Mouse (Mus musculus) limb, embryonic 11.5 days (tissue): ENCODE results near the gene Prkce. TPM values are rescaled to one million over a fixed set of nuclear protein-coding genes. Genes with fewer than 3 reads are reported as not detected.

ENCODE experiments used
- ATAC-seq: fragments of 200-750 bp; cut with Nextera tagmentation; 2 replicates; pipeline ENCODE4 v1.8.0; 2017; ENCODE audit warnings: low read depth; ENCODE audit not compliant: insufficient number of reproducible peaks, low FRiP score, low TSS enrichment
- DNase-seq: peaks from one replicate; pipeline ENCODE4 v3.0.0-alpha.2; 2015; ENCODE audit warnings: low spot score
- H3K27ac ChIP-seq: fragments of 300-500 bp; sonication (generic); replicated peaks from 2 replicates; pipeline ENCODE4 v1.5.1; 2014; ENCODE audit warnings: low read depth, mild to moderate bottlenecking, low read length
- H3K27me3 ChIP-seq: fragments of 300-500 bp; sonication (generic); 2 replicates; pipeline ENCODE4 v1.6.1; 2014; ENCODE audit warnings: mild to moderate bottlenecking, low read length, mixed read lengths; ENCODE audit not compliant: control insufficient read depth, insufficient read depth
- H3K36me3 ChIP-seq: fragments of 300-500 bp; sonication (generic); 2 replicates; pipeline ENCODE4 v1.6.1; 2014; ENCODE audit warnings: mild to moderate bottlenecking, low read length, moderate library complexity, mixed read lengths; ENCODE audit not compliant: control insufficient read depth, insufficient read depth
- H3K4me1 ChIP-seq: fragments of 300-500 bp; sonication (generic); 2 replicates; pipeline ENCODE4 v1.6.1; 2014; ENCODE audit warnings: low read length, mixed read lengths; ENCODE audit not compliant: control insufficient read depth, insufficient read depth
- H3K4me2 ChIP-seq: fragments of 300-500 bp; sonication (generic); 2 replicates; pipeline ENCODE4 v1.6.1; 2014; ENCODE audit warnings: low read depth, mild to moderate bottlenecking, moderate library complexity; ENCODE audit not compliant: severe bottlenecking
- H3K4me3 ChIP-seq: fragments of 300-500 bp; sonication (generic); 2 replicates; pipeline ENCODE4 v1.5.1; 2014; ENCODE audit warnings: low read depth, low read length
- H3K9ac ChIP-seq: fragments of 300-500 bp; sonication (generic); 2 replicates; pipeline ENCODE4 v1.6.1; 2014; ENCODE audit warnings: mild to moderate bottlenecking, low read length
- H3K9me3 ChIP-seq: fragments of 300-500 bp; sonication (generic); 2 replicates; pipeline ENCODE4 v1.6.1; 2016; ENCODE audit warnings: low read length; ENCODE audit not compliant: control insufficient read depth
- WGBS: fragments of 180-500 bp; shearing (Covaris S2); extraction: QIAGEN DNeasy Blood & Tissue Kit; methylation state at CpG from one replicate; pipeline ENCODE4 v1.1.7; 2014; 5-methylcytosine and 5-hydroxymethylcytosine counted together
- polyA plus RNA-seq: library from polyadenylated mRNA; unstranded; fragments of >200 nt; fragmentation: Nextera tagmentation; extraction: Ambion mirVana; gene quantifications from 2 replicates; pipeline ENCODE4 v1.2.1, GENCODE M21; 2014

Prkce gene
- polyA plus RNA-seq, 1 experiment from 2014 or later = 5.1 TPM

DNA sequence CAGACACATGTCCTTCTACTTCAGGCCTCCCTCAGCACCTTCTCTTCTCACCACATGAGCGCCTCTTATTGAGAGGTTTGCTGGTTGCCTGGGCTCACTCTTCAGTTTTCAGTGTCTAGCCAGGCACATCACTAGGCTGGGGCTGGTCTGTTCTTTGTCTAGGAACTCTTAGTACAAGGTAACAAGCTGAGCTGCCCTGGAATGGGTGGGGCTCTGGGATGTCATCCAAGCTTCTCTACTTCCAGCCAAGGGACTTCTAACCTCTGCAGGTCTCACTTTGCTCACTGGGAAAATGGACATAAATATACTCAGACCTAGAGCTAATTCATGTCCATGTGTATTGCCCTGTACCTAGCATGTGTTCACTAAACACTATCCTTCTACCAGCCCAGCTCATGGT is 230.6 kb downstream of the Prkce start:
- WGBS = 97% methylated on average over 1 of the region's 1 CpGs
- H3K9ac ChIP-seq = no peak overlapping the region
- DNase-seq (no peak), ATAC-seq (no peak)
- H3K4me3 ChIP-seq = no peak overlapping the region
- H3K27ac ChIP-seq = no peak overlapping the region
- H3K4me1 ChIP-seq = no peaks in the 10 kb centered on the region
- H3K9me3 ChIP-seq = no peaks in the 10 kb centered on the region
- no peaks in the 10 kb centered on the region for H3K27me3 ChIP-seq
- H3K4me2 ChIP-seq = no peak overlapping the region
- H3K36me3 ChIP-seq = no peaks in the 10 kb centered on the region

DNA sequence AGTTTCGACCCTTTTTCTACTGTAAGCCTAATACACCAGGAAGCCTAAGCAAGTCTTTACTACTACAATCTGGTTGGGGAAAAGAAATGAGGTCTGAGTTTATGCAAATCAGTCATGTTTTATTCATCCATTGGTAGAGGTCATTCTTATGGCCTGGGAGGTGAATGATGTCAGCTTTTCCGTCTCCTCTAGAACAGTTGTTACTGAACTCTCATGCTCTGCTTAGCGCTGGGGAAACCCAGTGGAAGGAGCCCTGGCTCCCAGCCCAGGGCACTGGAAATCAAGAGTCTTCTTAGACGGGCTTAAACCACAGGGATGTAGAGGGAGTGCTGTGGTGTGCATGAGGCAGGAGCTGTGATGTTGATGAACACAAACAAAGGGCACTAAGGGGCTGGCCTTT is 232.4 kb downstream of the Prkce start:
- H3K9ac ChIP-seq = no peak overlapping the region
- H3K27ac ChIP-seq = no peak overlapping the region
- no peaks in the 10 kb centered on the region for H3K4me1 ChIP-seq
- H3K36me3 ChIP-seq = no peaks in the 10 kb centered on the region
- ATAC-seq (no peak), DNase-seq (no peak)
- no peak overlapping the region for H3K4me2 ChIP-seq
- H3K27me3 ChIP-seq = no peaks in the 10 kb centered on the region
- WGBS = 80% methylated on average over 4 of the region's 4 CpGs
- no peaks in the 10 kb centered on the region for H3K9me3 ChIP-seq
- H3K4me3 ChIP-seq = no peak overlapping the region

DNA sequence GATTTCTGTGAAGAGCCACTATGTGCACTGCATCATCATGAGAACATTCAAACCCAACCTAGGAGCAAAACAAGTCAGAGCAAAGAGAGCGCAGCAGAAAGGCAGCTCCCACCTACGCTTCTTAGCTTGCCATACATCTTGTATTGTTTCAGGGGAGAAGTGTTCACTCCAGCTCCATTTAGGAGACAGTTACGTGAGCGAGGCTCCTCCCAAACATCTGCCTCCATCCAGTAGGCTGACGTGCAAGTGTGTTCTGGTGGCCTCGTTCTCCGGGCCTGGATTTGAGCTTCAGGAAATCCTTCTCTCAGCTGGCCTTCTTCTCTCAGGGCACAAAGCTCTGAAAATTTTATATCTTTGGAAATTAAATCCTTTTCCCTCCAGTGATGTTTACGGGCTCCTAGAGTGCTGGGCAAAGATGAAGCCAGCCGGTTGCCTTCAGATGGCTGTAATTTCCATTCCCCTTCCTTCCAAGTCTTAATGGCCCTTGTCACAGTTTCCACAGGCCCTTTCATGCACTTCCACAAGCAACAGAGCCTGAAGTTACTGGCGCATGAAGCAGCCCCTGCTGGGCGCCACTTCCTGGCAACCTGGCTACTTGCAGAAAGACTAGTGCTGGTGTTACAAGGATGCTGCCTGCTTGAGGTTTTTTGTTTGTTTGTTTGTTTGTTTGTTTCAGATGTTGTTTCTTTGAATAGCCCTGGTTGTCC is 237.4 kb downstream of the Prkce start:
- Histone ChIP-seq H3K27me3 (no peaks in the 10 kb centered on the region), H3K27ac (peak overlapping the region; percentile 24), H3K4me3 (no peak overlapping the region), H3K9me3 (no peaks in the 10 kb centered on the region), H3K4me1 (no peaks in the 10 kb centered on the region), H3K9ac (no peak overlapping the region), H3K36me3 (no peaks in the 10 kb centered on the region), H3K4me2 (no peak overlapping the region)
- peak; percentile 53 for DNase-seq
- no peak for ATAC-seq
- WGBS = 50% methylated on average over 11 of the region's 11 CpGs

DNA sequence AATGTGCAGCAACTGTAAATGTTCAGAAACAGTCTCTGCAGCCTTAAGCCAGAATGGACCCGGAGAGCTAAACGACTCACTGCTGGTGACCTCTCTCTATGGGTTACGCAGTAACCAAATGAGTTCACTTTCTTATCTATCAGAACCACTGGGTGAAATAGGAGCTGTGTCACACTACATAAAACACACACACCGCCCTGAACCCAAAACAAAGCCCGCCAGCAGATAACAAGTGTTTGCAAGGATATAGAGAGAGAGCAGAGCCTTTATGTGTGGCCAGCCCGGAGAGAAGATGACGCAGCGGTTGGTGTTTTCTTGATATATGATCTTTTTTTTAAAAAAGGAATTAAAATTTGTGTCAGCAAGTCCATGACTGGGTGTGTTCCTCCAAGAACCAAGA is 238.1 kb downstream of the Prkce start:
- Histone ChIP-seq H3K27ac (no peak overlapping the region; the same call in 1 of the 2 replicates), H3K9ac (no peak overlapping the region), H3K36me3 (no peaks in the 10 kb centered on the region), H3K4me3 (no peak overlapping the region), H3K4me2 (no peak overlapping the region), H3K4me1 (no peaks in the 10 kb centered on the region), H3K27me3 (no peaks in the 10 kb centered on the region), H3K9me3 (no peaks in the 10 kb centered on the region)
- ATAC-seq = 0 out of 2 replicates have a peak, but pooled peaks have one; percentile 39
- 58% methylated on average over 8 of the region's 8 CpGs for WGBS
- DNase-seq = no peak

DNA sequence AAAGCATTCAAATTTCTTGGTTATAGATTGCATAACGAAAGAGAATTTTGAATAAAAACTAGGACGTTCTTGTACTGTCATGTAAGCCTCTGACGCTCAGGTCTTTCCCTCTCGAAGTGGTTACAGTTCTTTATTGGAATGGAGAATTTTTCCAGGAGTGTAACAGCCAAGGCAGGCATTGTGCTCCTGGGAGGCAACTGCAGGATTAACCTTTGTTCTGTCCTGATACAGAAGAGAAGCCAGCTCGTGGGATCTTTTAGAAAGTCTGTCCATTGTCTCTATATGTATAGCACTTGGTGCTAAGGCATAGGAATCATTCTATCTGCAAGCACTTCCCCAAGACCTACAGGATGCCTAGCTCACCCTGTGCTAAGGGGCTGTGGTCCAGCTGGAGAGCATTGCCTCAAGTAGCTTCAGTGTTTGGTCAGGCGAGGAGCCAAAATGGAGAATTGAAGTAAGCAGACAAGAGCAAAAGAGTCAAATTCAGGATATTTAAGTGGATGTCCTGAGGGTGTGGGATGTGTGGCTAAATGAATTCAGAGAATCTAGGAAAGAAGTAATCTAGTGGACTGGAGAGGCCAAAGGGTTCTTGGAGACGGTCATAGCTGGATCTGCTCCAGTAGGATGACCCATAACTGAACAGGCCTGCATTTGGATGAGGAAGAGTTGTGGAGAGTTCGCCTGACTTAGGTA is 240.5 kb downstream of the Prkce start:
- no peak for ATAC-seq
- no peaks in the 10 kb centered on the region for H3K27me3 ChIP-seq
- no peak overlapping the region for H3K9ac ChIP-seq
- DNase-seq = no peak
- no peaks in the 10 kb centered on the region for H3K9me3 ChIP-seq
- peaks cover 4% of the 10 kb centered on the region; the same call in 1 of the 2 replicates for H3K4me1 ChIP-seq
- 89% methylated on average over 8 of the region's 8 CpGs for WGBS
- no peak overlapping the region for H3K27ac ChIP-seq
- H3K4me2 ChIP-seq = no peak overlapping the region
- H3K36me3 ChIP-seq = no peaks in the 10 kb centered on the region
- no peak overlapping the region for H3K4me3 ChIP-seq

DNA sequence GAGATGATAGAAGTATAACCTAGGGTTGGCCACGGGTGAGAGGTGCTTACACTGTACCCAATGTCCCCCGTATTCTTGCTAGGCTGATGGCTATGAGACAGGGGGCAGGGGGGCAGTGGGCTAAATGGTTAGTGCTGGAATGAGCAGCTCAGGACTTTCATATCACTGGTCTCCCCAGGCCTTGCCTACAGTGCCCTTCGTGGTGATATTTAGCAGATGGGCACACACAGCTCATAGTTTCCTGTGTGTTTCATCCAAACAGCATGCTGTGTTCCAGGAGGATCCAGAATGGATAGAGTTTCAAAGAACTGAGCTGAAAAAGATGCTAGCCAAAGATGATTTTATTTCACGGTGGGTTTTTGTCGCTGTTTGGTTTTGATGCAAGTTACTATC is 241.0 kb downstream of the Prkce start:
- Histone ChIP-seq H3K4me3 (no peak overlapping the region), H3K9ac (no peak overlapping the region), H3K9me3 (no peaks in the 10 kb centered on the region), H3K27me3 (no peaks in the 10 kb centered on the region), H3K27ac (no peak overlapping the region), H3K36me3 (no peaks in the 10 kb centered on the region), H3K4me1 (peaks cover 4% of the 10 kb centered on the region; the same call in 1 of the 2 replicates), H3K4me2 (no peak overlapping the region)
- DNase-seq (no peak), ATAC-seq (no peak)
- WGBS = 89% methylated on average over 5 of the region's 5 CpGs

DNA sequence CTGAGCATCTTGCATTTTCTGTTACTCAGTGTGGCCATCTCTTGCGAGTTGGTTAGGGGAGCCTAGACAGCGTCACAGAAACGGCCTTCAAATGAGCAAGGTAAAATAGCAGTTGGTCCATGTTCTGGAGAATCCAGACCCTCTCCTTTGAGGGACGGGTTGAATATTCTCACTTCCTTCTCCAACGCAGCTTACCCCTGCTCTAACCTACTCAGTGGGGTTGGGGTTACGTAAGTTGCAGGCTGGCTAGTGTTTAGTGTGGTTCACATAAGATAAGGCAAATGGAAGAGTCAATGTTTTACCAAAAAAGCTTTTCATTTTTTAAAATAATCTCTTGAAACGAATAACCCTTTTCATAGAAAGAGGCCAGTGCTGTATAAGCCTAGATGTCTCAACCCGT is 241.9 kb downstream of the Prkce start:
- Histone ChIP-seq H3K4me1 (peaks cover 4% of the 10 kb centered on the region; the same call in 1 of the 2 replicates), H3K4me3 (no peak overlapping the region), H3K27ac (no peak overlapping the region), H3K9ac (no peak overlapping the region), H3K27me3 (no peaks in the 10 kb centered on the region), H3K36me3 (no peaks in the 10 kb centered on the region), H3K4me2 (no peak overlapping the region), H3K9me3 (no peaks in the 10 kb centered on the region)
- WGBS = 91% methylated on average over 8 of the region's 8 CpGs
- DNase-seq (no peak), ATAC-seq (no peak)

DNA sequence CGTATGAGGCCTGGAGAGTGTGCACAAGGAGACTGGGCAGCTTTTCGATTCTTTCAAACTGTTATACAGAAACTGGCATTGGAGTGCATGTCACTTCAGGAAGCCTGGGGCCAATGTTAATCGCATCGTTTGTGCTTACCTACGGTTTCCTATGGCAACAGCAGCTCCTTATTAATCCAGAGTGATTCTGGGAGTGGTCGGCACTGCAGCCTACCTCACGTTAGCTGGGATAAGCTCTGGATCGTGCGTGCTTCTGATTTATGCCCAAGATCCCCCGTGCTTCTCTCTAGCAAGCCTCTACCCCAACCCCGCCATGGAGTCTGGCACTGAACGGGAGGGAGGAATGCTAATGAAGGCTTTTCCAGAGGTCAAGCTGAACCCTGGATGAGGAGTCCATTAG is 242.9 kb downstream of the Prkce start:
- no peaks in the 10 kb centered on the region for H3K27me3 ChIP-seq
- no peak for ATAC-seq
- H3K4me1 ChIP-seq = peaks cover 4% of the 10 kb centered on the region; the same call in 1 of the 2 replicates
- no peaks in the 10 kb centered on the region for H3K9me3 ChIP-seq
- no peak for DNase-seq
- no peak overlapping the region for H3K9ac ChIP-seq
- no peak overlapping the region for H3K4me2 ChIP-seq
- H3K27ac ChIP-seq = no peak overlapping the region
- WGBS = 56% methylated on average over 12 of the region's 12 CpGs
- no peak overlapping the region for H3K4me3 ChIP-seq
- H3K36me3 ChIP-seq = no peaks in the 10 kb centered on the region
